Mouse (Mus musculus) erythroblast, embryonic 14.5 days (primary cell): ENCODE data around the gene Wrap53.

Experiments
- GATA1 ChIP-seq: IDR thresholded peaks from 2 replicates; pipeline ENCODE4 v1.6.1; 2012; ENCODE audit warnings: low read length, inconsistent platforms, mixed read lengths
- TAL1 ChIP-seq: IDR thresholded peaks from 3 replicates; pipeline ENCODE4 v1.6.1; 2012; ENCODE audit warnings: low read length, inconsistent platforms, mixed read lengths

DNA sequence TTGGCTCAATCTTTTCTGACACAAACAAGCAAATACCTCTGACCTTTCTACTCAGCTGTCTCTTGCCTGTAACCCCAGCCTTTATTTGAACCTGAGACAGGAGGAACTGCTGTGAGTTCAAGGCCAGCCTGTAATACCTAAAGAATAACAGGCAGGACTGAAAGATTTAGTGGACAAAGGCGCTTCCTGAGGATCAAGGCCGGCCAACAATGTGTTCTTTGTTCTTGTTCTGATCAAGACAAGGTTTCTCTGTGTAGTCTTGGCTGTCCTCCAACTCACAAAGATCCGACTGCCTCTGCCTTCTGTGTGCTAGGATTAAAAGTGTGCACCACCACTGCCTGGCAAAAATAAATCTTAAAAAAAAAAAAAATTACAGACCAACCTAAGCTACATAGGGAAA, 15.7 kb downstream of the Wrap53 start:
- no peak for TF ChIP-seq GATA1
- TF ChIP-seq TAL1, result no peak
